Mouse (Mus musculus) lung, postnatal 0 days (tissue): ENCODE results near the gene Cul9.

Experiments used
- CTCF ChIP-seq: IDR thresholded peaks from 2 replicates; pipeline ENCODE4 v1.5.1; 2016; ENCODE audit warnings: antibody characterized with exemption, mild to moderate bottlenecking
- EP300 ChIP-seq: IDR thresholded peaks from 2 replicates; pipeline ENCODE4 v1.6.1; 2016; ENCODE audit warnings: antibody characterized with exemption, mild to moderate bottlenecking, control low read depth

DNA sequence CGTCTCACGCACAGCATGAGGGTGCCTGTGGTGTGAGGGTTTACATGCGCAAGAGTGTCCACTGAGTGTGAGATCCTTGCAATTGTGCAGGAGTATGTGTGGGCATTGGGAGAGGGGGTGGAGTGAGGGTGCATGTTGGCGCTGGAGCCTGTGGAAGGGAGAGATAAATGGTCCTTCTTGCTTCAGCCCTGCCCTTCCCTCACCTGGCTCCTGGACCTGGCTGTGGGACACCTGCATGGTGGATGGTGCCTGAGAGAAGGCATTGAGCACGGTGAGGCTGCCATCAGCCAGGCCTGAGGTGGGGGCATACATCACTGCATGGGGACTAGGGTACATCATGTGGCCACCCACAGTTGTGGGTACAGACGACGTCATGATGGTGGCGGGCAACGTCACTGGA, 3.5 kb upstream of the Cul9 start:
- no peak for TF ChIP-seq CTCF
- no peak for TF ChIP-seq EP300
